Mouse (Mus musculus) ES-E14 (cell line): ENCODE measurements around the gene Raf1.

Experiments used
- CHD2 ChIP-seq: IDR thresholded peaks from 2 replicates; pipeline ENCODE4 v1.6.1; 2014; ENCODE audit warnings: mild to moderate bottlenecking, low read depth, low read length, inconsistent platforms
- HCFC1 ChIP-seq: IDR thresholded peaks from 2 replicates; pipeline ENCODE4 v1.6.1; 2012; ENCODE audit warnings: low read length, inconsistent platforms, borderline replicate concordance; ENCODE audit not compliant: insufficient read depth
- ZNF384 ChIP-seq: IDR thresholded peaks from 2 replicates; pipeline ENCODE4 v1.6.1; 2012; ENCODE audit warnings: low read depth, low read length, inconsistent platforms

DNA sequence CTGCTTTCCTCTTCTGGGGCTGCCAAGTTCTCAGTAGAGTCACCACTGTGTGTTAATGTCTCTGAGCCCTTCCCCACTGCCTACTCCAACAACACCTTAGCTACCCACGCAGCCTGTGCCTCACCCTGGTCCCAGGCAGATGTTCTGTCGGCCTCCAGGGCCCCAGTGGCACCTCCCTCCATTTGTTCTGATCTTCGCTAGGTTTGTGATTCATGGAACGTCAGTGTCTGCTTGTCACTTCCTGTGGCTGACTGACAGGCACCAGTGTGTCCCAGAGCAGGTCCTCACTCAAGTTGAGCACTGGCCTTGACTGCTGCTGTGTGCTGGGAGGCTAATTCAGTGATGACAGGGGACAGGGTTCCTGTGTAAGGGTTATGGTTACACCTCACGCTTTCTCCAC, 99.0 kb downstream of the Raf1 start:
- TF ChIP-seq CHD2: no peak
- TF ChIP-seq ZNF384: no peak
- no peak for TF ChIP-seq HCFC1
